Mouse (Mus musculus) midbrain, postnatal 0 days (tissue): ENCODE measurements around the gene Sox5. TPM values are rescaled to one million over a fixed set of nuclear protein-coding genes. Genes with fewer than 3 reads are reported as not detected.
A peak's percentile ranks its signal among the peaks of the same experiment; 100 is the strongest.

Experiments
- ATAC-seq: fragments of 200-750 bp; cut with Nextera tagmentation; 2 replicates; pipeline ENCODE4 v1.8.0; 2017; ENCODE audit warnings: moderate number of reproducible peaks, mild to moderate bottlenecking, moderate TSS enrichment, moderate library complexity; ENCODE audit not compliant: low FRiP score
- DNase-seq: peaks from one replicate; pipeline ENCODE4 v3.0.0-alpha.2; 2015; ENCODE audit warnings: low spot score
- H3K27ac ChIP-seq: fragments of 300-500 bp; sonication (generic); 2 replicates; pipeline ENCODE4 v1.5.1; 2014; ENCODE audit warnings: low read depth, mild to moderate bottlenecking, low read length, mixed read lengths
- H3K27me3 ChIP-seq: fragments of 300-500 bp; sonication (generic); 2 replicates; pipeline ENCODE4 v1.6.1; 2014; ENCODE audit warnings: low read length, control low read depth, mixed read lengths; ENCODE audit not compliant: insufficient read depth
- H3K36me3 ChIP-seq: fragments of 300-500 bp; sonication (generic); 2 replicates; pipeline ENCODE4 v1.6.1; 2014; ENCODE audit warnings: low read length, control low read depth, mixed read lengths; ENCODE audit not compliant: insufficient read depth
- H3K4me1 ChIP-seq: fragments of 300-500 bp; sonication (generic); 2 replicates; pipeline ENCODE4 v1.6.1; 2014; ENCODE audit warnings: mild to moderate bottlenecking, control low read depth, antibody characterized with exemption, low read length, mixed read lengths; ENCODE audit not compliant: insufficient read depth
- H3K4me2 ChIP-seq: fragments of 300-500 bp; sonication (generic); 2 replicates; pipeline ENCODE4 v1.6.1; 2014; ENCODE audit warnings: low read depth, mild to moderate bottlenecking, low read length, mixed read lengths; ENCODE audit not compliant: poor library complexity, severe bottlenecking
- H3K4me3 ChIP-seq: fragments of 300-500 bp; sonication (generic); 2 replicates; pipeline ENCODE4 v1.5.1; 2014; ENCODE audit warnings: low read depth, mild to moderate bottlenecking, low read length, moderate library complexity
- H3K9ac ChIP-seq: fragments of 300-500 bp; sonication (generic); replicated peaks from 2 replicates; pipeline ENCODE4 v1.6.1; 2014; ENCODE audit warnings: mild to moderate bottlenecking, low read length, moderate library complexity, mixed read lengths; ENCODE audit not compliant: poor library complexity, severe bottlenecking
- H3K9me3 ChIP-seq: fragments of 300-500 bp; sonication (generic); 2 replicates; pipeline ENCODE4 v1.6.1; 2016; ENCODE audit warnings: low read length, control low read depth
- CTCF ChIP-seq: IDR thresholded peaks from 2 replicates; pipeline ENCODE4 v1.5.1; 2016; ENCODE audit warnings: antibody characterized with exemption, mild to moderate bottlenecking
- WGBS: fragments of 180-500 bp; shearing (Covaris S2); extraction: QIAGEN DNeasy Blood & Tissue Kit; methylation state at CpG from one replicate; pipeline ENCODE4 v1.1.7; 2014; 5-methylcytosine and 5-hydroxymethylcytosine counted together
- polyA plus RNA-seq: library from polyadenylated mRNA; unstranded; fragments of >200 nt; fragmentation: Nextera tagmentation; extraction: Ambion mirVana; gene quantifications from 2 replicates; pipeline ENCODE4 v1.2.1, GENCODE M21; 2015
- total RNA-seq: library from RNA; depleted of rRNA; stranded (reverse); fragments of >200 nt; gene quantifications from 2 replicates; pipeline ENCODE4 v1.2.3, GENCODE M21; 2014

Sox5 gene
- total and polyA plus RNA-seq, 2 experiments from 2014 or later = 11.3 to 25.0 TPM

GRCm38 (mm10) chr6:144056252-144057097 lies 725.3 kb downstream of the Sox5 start:
- Histone ChIP-seq H3K4me1 (no peaks in the 10 kb centered on the region), H3K9ac (no peak overlapping the region), H3K4me2 (no peak overlapping the region), H3K4me3 (no peak overlapping the region), H3K27me3 (no peaks in the 10 kb centered on the region), H3K36me3 (no peaks in the 10 kb centered on the region), H3K9me3 (no peaks in the 10 kb centered on the region), H3K27ac (peak overlapping the region; percentile 67)
- peak; percentile 94 for ATAC-seq
- WGBS = 55% methylated on average over 10 of the region's 10 CpGs
- DNase-seq = peak; percentile 90
- no peak for TF ChIP-seq CTCF

DNA sequence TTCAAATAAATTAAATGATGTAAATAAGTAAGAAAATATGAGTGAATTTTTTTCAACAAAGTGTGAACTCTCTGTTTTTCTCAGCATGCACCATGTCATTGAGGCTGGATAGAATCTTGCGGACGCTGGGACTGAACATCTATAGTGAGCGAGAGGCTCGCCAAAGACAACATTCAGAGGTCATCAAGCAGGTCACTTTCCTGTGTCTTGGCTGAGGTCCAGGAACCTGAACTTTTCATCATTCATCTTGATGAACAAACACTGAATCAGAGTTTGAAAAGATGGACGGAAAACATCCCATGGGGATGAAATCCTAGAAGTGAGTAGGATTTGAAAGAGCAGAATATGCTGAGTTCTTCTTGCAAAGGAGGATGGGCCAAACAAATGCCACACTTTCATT lies 729.3 kb downstream of the Sox5 start:
- H3K4me1 ChIP-seq = no peaks in the 10 kb centered on the region
- H3K36me3 ChIP-seq = no peaks in the 10 kb centered on the region
- no peak overlapping the region for H3K9ac ChIP-seq
- H3K4me3 ChIP-seq = no peak overlapping the region
- H3K27ac ChIP-seq = no peak overlapping the region
- no peak overlapping the region for H3K4me2 ChIP-seq
- no peak for ATAC-seq
- 74% methylated on average over 5 of the region's 5 CpGs for WGBS
- no peak for DNase-seq
- no peaks in the 10 kb centered on the region for H3K27me3 ChIP-seq
- no peak for TF ChIP-seq CTCF
- no peaks in the 10 kb centered on the region for H3K9me3 ChIP-seq

GRCm38 (mm10) chr6:144051316-144051715 lies 730.5 kb downstream of the Sox5 start:
- ATAC-seq = no peak
- Histone ChIP-seq H3K9ac (no peak overlapping the region), H3K4me2 (no peak overlapping the region), H3K27me3 (no peaks in the 10 kb centered on the region), H3K4me1 (no peaks in the 10 kb centered on the region), H3K4me3 (no peak overlapping the region), H3K9me3 (no peaks in the 10 kb centered on the region), H3K36me3 (no peaks in the 10 kb centered on the region), H3K27ac (no peak overlapping the region)
- 97% methylated on average over 5 of the region's 5 CpGs for WGBS
- no peak for TF ChIP-seq CTCF
- no peak for DNase-seq

GRCm38 (mm10) chr6:144048201-144048924 lies 733.4 kb downstream of the Sox5 start:
- H3K4me1 ChIP-seq = peaks cover 5% of the 10 kb centered on the region
- no peak for DNase-seq
- WGBS = 72% methylated on average over 3 of the region's 3 CpGs
- H3K4me2 ChIP-seq = no peak overlapping the region
- no peak for ATAC-seq
- H3K9ac ChIP-seq = no peak overlapping the region
- no peaks in the 10 kb centered on the region for H3K9me3 ChIP-seq
- no peak for TF ChIP-seq CTCF
- no peaks in the 10 kb centered on the region for H3K27me3 ChIP-seq
- no peaks in the 10 kb centered on the region for H3K36me3 ChIP-seq
- no peak overlapping the region for H3K4me3 ChIP-seq
- H3K27ac ChIP-seq = no peak overlapping the region

- Histone ChIP-seq H3K27me3 (no peaks in the 10 kb centered on the region), H3K4me1 (peaks cover 8% of the 10 kb centered on the region), H3K4me2 (peak overlapping the region; percentile 30), H3K27ac (0 out of 2 replicates have a peak overlapping the region, but pooled peaks have one; percentile 32), H3K4me3 (no peak overlapping the region), H3K9me3 (no peaks in the 10 kb centered on the region), H3K36me3 (no peaks in the 10 kb centered on the region), H3K9ac (no peak overlapping the region)
- peak; percentile 72 for DNase-seq
- TF ChIP-seq CTCF = no peak
- WGBS = 17% methylated on average over 9 of the region's 9 CpGs
- ATAC-seq = no peak
These were observed 736.3 kb downstream of the Sox5 start for GRCm38 (mm10) chr6:144045503-144045902.

- Histone ChIP-seq H3K27me3 (no peaks in the 10 kb centered on the region), H3K36me3 (no peaks in the 10 kb centered on the region), H3K9ac (no peak overlapping the region), H3K27ac (no peak overlapping the region), H3K4me2 (no peak overlapping the region), H3K4me1 (peaks cover 8% of the 10 kb centered on the region), H3K4me3 (no peak overlapping the region), H3K9me3 (no peaks in the 10 kb centered on the region)
- no peak for TF ChIP-seq CTCF
- WGBS = 91% methylated on average over 3 of the region's 3 CpGs
- DNase-seq (no peak), ATAC-seq (no peak)
These were observed 737.4 kb downstream of the Sox5 start for GRCm38 (mm10) chr6:144044381-144044780.
